Mouse (Mus musculus) lung, adult 2 months (tissue): ENCODE results near the gene Pgs1.

Experiments used
- CTCF ChIP-seq: fragments of 200-500 bp; IDR thresholded peaks from 2 replicates; pipeline ENCODE4 v1.5.1; 2011; ENCODE audit warnings: mild to moderate bottlenecking, low read length, control low read depth; ENCODE audit not compliant: insufficient read depth
- POLR2A ChIP-seq: fragments of 200-500 bp; IDR thresholded peaks from 2 replicates; pipeline ENCODE4 v1.6.1; 2011; ENCODE audit warnings: low read depth, mild to moderate bottlenecking, control low read depth, low read length, borderline replicate concordance; ENCODE audit errors: extremely low read depth

GRCm38 (mm10) chr11:117974327-117975125 is 11.6 kb upstream of the Pgs1 start:
- TF ChIP-seq POLR2A (no peak), CTCF (no peak)
